Mouse (Mus musculus) WW6 (cell line): Measurements from ENCODE around the gene Egfl8.

Experiments
- DNase-seq: peaks from one replicate; pipeline ENCODE4 v3.0.0-alpha.2; 2013; ENCODE audit warnings: low read depth, low spot score

The Egfl8 gene

DNA sequence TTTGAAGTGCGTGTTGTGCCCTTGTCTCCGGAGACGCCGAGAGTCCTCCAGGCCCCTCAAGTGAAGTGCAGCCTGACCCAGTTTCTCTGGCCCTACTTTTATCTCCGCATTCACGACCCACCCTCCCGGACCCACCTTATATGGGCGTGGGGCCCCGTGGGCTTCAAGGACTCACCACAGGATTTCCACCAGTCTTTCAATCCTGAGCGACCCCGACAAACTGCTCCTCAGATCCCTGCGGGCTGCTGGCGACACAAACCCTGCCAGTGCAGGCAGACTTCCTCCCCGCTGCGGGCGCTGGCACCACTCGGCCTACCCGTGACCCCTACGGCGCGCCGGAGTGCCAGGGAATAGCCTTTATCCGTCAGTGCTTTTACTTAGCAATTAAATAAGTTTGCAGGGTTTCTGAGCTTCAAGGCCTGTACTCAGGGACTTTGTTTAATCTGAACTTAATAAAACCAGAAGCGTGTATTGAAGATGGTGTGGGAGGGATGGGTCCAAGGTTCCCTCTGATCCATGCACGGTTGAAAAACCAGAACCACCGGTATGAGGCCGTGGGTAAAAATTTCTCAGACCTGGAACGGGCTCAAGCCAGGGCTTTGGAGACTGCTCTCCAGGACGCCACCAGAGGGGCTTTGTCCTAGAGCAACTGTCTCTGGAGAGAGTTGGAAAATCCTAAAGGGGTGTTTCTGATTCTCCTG lies 12.3 kb upstream of the Egfl8 start, which contains the start of gene Ppt2:
Ppt2 (minus strand) TSS at position 568 of the 701 bp plus-strand sequence.
- DNase-seq, result no peak

DNA sequence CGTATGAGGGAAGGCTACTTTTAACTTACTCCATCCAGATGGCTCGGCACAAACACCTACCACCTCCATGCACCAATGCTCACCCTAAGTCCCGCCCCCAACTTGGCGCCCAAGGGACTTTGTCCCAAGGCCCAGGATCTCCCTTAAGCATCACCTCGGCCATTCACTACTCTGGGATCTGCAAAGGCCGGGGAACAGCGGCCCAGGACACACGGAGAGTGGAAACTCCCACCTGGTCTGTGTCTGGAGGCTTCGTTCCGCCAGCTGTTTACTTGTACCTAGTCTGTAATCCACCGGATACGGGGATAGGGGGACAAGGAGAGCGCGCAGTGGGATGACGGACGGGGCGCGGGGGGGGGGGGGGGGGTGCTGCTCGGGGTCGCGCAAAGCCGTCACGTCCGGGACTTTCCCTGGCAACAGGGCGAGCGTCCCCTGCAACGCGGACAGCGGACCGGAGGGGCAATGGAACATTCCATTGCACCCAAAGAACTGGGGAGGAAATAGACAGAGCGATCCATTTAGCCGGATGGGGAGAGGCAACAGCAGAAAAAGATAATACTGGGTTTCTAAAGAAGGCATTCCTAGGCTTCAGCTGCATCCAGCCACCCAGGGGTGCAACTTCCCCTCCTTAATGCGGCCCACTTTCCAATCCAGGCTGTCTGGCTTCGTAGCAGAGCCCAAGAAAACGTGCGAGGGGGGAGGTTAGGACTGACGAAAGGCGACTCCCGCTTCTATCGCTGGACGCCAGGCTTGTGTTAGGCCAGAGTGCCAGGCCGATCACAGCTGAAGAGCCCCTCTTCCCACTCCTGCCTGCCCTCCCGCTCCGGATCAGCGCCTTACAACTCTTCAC lies 11.5 kb upstream of the Egfl8 start:
- no peak for DNase-seq

DNA sequence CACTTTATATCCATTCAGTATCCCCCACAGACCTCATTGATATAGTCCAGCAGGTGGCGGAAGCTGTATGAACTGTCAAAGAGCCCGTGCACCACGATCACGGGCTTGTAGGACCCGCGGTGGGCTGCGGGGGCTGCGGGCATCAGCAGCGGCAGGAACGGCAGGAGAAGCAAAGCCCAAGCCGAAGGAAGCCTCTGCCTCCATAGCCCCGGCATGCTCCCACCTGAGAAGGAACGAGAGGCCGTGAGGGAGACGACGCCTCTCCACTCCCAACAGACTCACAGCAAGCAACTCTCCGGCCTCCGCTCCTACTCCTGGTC lies 11.0 kb upstream of the Egfl8 start:
- DNase-seq, result no peak

DNA sequence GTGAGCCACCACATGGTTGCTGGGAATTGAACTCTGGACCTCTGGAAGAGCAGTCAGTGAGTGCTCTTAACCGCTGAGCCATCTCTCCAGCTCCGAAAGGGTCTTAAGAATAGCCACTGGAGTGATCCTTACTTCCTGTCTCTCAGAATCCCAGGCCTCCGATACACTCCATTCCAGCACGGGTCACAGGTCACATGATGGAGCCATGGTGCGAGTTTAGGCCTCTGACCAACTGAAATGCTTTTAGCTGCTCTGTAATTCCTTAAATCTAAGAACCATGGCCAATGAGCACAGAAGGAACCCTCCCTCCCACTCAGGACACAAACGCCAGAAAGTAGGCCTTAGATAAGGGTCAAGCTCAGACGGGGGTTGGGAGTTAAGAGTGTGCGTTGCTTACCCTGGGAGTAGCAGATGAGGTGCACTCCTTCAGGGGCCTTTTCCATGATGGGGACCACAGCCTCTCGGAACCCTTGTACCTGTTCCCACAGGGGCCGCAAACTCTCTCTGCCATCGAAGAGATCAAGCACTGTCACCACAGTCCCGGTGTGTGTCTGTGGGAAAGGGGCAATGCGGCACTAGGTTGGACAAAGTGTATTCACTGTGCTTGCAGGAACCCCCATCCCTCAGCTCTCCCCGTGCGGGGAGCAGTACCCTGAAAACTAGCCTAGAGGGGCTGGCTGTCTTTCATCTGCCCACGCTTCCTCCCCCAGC lies 10.4 kb upstream of the Egfl8 start:
- DNase-seq, result no peak

DNA sequence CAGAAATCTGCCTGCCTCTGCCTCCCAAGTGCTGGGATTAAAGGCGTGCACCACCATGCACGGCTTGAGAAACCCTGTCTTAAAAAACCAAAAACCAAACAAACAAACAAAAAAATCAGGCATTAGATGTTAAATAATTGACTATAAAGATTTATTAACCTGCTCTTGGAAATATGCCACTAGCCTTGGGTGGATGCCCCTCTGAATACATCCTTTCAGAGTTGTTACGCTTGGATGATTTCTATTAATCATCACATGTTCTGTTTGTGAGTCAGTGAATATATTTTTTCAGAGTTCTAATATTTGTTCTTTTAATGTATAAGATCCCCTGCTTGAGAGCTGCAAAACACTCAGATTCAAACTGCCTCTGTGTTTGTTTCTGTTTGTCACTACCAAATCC lies 9.2 kb upstream of the Egfl8 start:
- no peak for DNase-seq

DNA sequence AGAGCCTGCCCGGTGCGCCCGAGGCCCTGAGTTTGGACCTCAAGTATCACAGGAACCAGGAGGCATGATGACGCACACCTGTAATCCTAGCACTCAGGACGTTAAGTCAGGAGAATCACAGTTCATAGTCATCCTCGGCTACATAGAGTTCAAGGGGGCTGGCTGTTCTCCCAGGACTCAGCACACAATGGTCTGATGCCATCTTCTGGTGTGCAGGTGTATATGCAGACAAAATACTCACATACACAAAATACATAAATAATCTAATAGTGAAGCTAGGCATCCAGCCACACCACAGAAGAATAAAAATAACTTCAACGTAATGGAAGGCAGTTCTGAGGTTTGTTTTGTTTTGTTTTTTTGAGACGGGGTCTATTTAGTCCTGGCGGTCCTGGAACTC lies 7.4 kb upstream of the Egfl8 start:
- no peak for DNase-seq

DNA sequence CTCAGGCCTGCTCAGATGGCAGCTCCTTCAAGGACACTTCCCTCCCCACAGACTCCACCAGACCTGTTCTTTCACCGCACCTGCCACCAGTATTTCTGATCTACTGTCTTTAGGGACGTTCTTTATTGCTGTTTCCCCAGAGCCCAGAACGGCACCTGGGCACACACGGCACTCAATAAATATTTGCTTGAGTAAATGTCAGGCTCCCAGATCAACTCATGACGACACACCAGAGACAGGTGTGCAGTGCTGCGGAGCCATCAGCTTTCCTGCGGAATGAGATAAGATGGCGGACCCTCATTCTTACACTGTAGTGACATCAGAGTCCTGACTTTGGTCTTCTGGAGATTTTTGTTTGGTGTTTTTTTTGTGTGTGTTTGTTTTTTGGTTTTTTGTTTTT lies 5.2 kb upstream of the Egfl8 start:
- no peak for DNase-seq

DNA sequence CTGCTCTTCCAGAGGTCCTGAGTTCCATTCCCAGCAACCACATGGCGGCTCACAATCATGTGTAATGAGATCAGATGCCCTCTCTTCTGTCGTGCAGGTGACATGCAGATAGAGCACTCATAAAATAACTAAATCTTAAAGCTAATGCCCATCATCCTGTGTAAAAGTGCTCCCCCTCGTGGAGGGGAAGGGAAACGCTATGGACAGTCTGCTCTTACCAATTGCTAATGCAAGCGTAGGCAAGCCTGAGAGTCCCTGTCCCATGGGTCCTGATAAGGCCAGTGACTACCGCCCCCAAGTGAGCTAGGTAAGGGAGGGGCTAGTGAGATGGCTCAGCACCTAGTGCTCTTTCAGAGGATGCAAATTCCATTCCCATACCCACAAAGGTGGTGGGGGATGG lies 3.2 kb upstream of the Egfl8 start:
- no peak for DNase-seq

DNA sequence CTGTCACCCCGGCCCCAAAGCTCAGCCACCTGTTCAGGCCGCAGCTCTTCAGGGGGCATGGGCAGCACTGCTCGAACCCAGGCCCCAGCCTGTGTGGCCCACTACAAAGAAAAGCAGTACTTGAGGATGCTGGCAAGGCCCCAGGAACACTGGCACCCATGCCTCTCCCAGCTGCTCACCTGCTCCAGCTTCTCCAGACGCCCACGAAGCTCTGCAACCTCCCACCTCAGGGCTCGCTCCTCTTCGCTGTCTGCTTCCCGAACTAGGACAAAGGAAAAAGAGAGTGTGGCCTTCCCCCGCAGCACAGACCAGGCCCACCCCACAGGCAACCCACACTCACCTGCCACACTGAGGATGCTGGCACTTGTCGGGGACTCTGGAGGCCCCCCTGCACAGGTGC lies 1.9 kb downstream of the Egfl8 start:
- no peak for DNase-seq

DNA sequence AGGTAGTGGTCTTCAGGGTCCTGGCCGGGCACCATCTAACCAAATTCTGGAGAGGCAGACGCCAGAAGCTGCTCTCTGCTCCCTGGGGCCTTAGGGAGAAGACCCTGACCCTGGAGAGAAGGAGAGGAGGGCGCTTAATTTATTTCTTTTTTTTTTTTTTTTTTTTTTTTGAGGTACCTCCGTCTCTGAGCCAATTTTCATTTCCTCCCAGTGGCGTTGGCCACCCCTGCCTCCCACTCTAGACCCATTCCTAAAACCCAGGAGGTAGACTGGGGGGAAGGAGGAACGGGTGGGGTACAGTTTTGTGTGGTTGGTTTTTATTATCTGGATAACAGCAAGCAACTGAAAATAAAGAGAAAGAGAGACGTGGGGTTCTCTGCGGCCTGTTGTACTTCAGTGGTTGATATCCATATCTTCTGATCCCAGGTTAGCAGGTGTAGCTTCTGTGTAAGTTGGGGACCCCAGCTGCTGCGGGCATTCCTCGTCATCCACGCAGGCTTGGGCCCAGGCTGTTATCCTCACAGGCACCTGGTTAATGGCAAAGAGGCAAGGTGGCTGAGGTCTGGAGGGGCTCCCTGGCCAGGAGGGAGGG lies 2.6 kb downstream of the Egfl8 start:
- DNase-seq, result no peak

DNA sequence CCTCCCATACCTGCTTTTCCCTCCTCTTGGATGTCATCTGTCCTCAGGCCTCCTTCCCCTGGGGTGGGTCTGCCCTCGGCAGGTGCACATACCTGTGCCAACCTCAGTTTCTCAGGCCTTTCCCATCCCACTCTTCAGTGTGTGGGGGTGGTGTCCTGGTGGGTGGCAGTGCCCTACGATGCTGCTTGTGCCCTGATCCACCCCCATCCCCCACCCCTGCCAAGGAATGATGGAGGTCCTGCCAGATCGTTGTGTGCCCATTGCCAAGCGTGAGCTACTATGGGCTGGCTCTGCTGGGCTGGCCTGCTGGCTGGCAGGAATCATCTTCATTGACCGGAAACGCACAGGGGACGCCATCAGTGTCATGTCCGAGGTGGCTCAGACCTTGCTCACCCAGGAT lies 4.7 kb downstream of the Egfl8 start:
- no peak for DNase-seq

DNA sequence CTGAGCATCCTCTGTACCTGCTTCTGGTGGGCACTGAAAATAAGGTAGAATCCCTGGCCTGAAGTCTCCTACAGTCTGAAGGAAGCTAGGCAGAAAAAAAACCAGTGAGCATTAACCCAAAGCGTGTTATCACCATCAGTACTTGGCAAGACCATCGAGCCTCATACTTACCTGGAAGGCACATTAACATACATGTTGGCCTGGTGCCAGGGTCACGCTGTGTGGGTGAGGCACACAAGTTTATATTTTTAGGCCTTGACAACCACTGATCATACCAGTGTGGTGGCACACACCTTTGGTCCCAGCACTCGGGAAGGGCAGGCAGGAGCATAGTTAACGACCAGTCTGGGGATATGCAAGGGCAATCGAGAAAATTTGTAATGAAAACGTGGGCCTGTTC lies 7.8 kb downstream of the Egfl8 start:
- DNase-seq, result no peak

DNA sequence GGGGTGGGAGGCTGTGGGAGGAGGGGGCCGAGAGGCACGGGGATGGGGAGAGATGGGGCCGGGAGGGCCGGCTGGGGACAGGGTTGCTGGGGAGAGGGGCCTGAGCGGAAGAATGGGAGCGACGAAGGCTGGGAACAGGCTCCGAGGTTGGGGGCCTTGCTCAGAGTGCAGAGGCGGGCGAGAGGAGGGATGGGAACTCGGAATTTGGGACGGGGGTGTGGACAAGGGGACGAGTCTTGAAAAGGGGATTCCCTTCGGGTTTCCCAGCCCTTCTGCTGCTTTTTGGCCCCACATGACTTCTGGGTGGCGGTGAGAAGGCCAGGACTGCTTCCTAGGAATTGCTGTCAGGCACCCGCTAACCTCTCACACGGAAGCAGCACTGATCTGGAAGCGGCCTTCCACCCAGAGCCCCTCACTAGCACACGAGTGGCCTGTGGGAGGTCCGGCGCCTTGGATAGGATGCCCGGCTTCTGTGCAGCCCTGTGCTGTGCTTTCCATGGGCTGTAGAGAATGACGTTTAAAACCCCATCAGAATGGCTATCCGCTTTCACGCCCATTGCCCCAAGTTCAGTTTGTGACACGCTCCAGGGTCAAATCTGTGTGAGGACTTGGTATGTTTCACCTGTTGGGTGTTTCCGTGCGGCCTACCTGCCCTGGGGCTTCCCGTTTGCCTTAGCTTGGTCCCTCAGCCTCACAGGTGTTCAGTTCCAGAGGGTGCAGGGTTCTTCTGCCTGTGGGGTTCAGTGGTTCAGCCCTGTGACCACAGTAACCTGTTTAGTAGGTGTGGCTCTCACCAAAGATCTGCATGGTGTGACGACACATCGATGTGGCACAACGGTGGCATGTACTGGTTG lies 9.4 kb downstream of the Egfl8 start:
- DNase-seq, result no peak

DNA sequence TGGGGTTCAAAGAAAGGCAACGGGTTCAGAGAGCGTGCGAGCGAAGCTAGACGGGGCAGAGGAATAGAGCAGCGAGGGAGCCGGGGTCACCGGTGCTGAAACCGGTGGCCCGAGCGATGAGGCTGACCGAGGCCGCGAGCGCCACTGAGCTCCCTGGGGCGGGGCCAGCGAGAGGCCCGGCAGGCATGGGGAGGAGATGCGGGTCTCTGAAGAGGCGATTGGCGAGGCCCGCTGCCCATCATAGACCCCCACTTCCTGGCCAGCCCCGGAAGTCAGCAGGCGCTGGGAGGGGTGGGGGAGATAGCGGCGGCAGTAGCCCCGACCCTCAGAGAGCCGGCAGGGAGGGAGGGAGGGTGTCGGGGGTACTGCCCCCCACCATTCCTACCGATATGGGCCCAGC lies 10.2 kb downstream of the Egfl8 start:
- no peak for DNase-seq

DNA sequence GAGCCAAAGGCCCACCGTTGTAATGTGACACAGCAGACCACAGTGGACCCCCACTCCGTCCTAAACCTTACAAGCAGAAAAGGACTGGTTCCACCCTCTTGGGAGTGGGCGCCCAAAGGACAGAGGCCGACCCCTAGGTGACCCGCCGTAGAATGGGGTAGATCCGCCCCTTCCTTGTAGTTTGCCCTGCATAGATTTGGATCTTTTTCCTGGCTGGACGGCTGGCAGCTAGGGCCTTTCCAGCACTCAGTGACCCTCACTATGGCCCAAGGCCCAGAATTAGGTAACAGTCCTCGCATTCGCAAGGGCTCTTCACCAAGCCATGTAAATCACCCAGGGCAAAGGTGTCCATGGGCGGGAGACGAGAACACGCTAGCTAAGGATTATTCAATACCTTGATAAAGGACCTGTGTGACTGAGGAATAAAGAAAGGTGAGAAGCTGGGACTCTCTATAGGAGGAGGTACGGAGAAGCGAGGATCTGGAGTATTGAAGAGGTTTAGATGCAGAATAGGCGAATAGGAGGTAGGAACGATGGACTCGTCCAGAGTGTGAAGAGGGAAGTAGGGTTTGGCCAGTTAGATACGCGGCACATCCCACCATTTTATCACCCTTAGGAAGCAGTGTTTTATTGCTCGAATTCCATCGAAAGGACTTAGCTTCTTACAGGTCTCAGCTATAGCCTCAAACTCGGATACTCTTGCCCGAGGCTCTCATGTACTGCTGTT lies 11.1 kb downstream of the Egfl8 start:
- no peak for DNase-seq

DNA sequence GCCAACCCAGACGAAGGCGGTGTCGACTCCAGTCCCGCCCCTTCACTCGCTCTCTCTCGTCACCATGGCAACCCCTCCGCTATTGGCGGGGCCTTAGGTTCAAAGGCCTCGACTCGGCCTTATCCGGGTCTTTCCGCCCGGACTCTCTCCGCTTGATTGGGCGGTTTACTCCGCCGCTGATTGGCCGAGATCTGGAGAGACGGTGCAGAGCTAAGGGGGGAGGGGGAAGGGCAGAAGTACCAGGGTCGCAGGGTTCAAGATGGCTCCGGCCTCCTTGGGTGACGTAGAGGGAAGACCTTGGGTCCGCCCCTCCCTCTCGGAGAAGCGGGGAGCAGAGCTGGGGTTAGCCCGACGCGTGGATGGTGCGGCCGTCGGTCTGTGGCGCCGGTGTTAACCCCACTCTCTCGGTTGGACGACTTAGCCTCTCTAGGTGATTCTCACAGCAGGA lies 11.7 kb downstream of the Egfl8 start, which contains the start of gene Agpat1:
Agpat1 (plus strand) TSS at position 202 of the 448 bp plus-strand sequence.
- DNase-seq, result no peak

DNA sequence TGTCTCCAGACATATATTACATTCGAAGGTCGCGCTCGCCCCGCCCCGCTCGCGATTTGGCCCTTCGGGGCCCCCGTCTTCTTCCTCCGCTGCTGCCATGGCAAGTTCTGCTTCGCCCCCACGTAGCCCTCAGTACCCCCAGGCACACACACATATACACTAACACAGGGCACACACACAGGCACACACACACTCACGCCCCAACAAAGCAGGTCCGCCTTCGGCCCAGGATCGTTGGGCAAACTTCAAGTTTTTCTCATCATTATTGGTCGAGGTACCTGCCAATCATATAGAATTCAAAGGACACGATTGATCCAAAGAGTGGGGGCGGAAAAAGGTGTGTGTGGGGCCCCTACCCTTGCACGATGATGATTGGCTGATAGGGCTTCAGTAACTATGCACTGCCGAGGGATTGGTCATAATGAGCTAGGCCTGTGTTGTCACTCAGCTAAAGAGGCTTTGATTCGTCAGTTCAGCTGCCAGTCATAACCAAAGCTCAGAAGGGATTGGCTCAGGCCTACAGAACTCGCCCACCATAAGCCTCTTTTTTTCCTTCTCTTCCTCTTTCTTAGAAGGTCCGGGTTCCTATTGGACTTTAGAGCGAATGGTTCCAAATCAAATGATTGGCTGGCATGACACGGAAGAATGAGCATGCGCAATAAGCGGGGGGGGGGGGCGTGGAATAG lies 12.3 kb downstream of the Egfl8 start, which contains the start of gene Rnf5:
Rnf5 (minus strand) TSS at position 316 of the 686 bp plus-strand sequence.
- DNase-seq, result peak; percentile 98

DNA sequence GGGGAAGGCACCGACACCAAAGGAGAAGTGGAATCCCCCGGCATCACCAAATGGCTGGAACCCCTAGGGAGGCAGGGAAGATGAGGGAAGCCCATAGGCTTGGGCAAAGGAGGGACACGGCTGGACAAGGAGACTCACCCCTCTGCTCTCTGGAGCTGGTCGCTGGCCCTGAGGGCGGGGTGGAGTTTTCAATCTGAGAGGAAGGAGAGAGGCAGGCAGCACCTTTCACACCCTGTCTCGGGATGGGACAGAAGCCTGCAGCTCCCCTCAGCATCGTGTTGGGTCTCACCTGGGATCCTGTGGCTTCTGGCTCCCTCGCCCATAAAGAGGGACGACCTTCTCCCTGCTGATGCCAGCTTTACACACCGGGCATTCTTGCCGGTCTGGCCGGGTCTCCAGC lies 14.0 kb downstream of the Egfl8 start:
- no peak for DNase-seq

DNA sequence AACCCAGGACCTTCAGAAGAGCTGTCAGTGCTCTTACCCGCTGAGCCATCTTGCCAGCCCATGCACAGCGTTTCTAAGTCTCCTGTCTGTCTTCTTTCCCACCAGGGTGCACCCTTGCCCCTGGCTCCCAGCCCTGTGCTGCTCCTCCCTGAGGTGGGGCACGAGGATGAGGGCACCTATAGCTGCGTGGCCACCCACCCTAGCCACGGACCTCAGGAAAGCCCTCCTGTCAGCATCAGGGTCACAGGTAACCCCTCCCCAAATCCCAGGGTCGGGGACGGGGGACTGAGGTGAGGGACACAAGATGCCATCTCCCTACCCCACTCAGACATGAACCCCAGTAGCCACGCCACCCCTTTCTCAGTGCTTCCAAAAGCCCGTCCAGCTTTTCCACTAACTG lies 15.9 kb downstream of the Egfl8 start:
- DNase-seq, result no peak

DNA sequence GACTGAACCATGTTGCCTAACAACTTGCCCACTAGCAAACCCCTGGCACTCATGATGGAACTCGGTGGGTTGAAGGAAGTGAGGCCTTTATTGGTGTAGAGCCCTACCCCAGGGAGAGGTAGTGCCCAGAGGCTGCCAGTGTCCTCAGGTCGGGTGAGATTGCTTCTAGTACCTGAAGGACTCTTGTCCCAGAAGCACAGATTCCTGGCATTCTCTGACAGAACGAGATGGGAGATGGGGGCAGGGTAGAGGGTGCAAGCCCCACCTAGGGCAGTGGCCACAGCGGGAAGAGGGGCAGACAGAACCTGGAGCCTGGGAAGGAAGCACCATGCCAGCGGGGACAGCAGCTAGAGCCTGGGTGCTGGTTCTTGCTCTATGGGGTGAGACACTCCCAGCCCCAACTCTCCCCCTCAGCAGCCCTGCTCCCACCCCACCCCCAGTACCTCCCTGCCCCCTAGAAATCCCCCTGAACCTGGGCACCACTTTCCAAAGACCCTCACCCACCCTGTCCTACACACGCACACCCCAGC lies 18.1 kb downstream of the Egfl8 start, which contains the start of gene Ager:
Ager (plus strand) TSS at position 297 of the 530 bp plus-strand sequence.
- no peak for DNase-seq
